Mouse (Mus musculus): ENCODE measurements around the gene Poldip2. TPM values are rescaled to one million over a fixed set of nuclear protein-coding genes. Genes with fewer than 3 reads are reported as not detected.

Poldip2 gene
- total RNA-seq, 1 experiment from 2014 or later, result 60.7 TPM

- peak; percentile 71 to 73 for ATAC-seq (replicated peaks in 1 of 2; ENCODE audit: insufficient read depth in 1 of 2, low FRiP score in 2 of 2, low TSS enrichment in 1 of 2, low read depth in 1 of 2, poor library complexity in 2 of 2, severe bottlenecking in 2 of 2)
Observed at GRCm38 (mm10) chr11:78560447-78560846, 48.5 kb downstream of the Poldip2 start.

- ATAC-seq (replicated peaks in 1 of 2; ENCODE audit: insufficient read depth in 1 of 2, low FRiP score in 2 of 2, low TSS enrichment in 1 of 2, low read depth in 1 of 2, poor library complexity in 2 of 2, severe bottlenecking in 2 of 2), result peak; percentile 37 to 45; a peak in 2 of 4 replicates
Observed at GRCm38 (mm10) chr11:78566775-78567174, 54.8 kb downstream of the Poldip2 start.

GRCm38 (mm10) chr11:78567614-78568013, 55.6 kb downstream of the Poldip2 start:
- ATAC-seq (replicated peaks in 1 of 2; ENCODE audit: insufficient read depth in 1 of 2, low FRiP score in 2 of 2, low TSS enrichment in 1 of 2, low read depth in 1 of 2, poor library complexity in 2 of 2, severe bottlenecking in 2 of 2), result no peak

- no peak for ATAC-seq (replicated peaks in 1 of 2; ENCODE audit: insufficient read depth in 1 of 2, low FRiP score in 2 of 2, low TSS enrichment in 1 of 2, low read depth in 1 of 2, poor library complexity in 2 of 2, severe bottlenecking in 2 of 2)
Observed at GRCm38 (mm10) chr11:78568827-78569226, 56.8 kb downstream of the Poldip2 start.

GRCm38 (mm10) chr11:78569806-78570205, 57.8 kb downstream of the Poldip2 start:
- ATAC-seq (replicated peaks in 1 of 2; ENCODE audit: insufficient read depth in 1 of 2, low FRiP score in 2 of 2, low TSS enrichment in 1 of 2, low read depth in 1 of 2, poor library complexity in 2 of 2, severe bottlenecking in 2 of 2), result no peak

- ATAC-seq (replicated peaks in 1 of 2; ENCODE audit: insufficient read depth in 1 of 2, low FRiP score in 2 of 2, low TSS enrichment in 1 of 2, low read depth in 1 of 2, poor library complexity in 2 of 2, severe bottlenecking in 2 of 2), result no peak
Observed at GRCm38 (mm10) chr11:78571441-78571840, 59.4 kb downstream of the Poldip2 start.

GRCm38 (mm10) chr11:78571854-78572253, 59.9 kb downstream of the Poldip2 start:
- no peak for ATAC-seq (replicated peaks in 1 of 2; ENCODE audit: insufficient read depth in 1 of 2, low FRiP score in 2 of 2, low TSS enrichment in 1 of 2, low read depth in 1 of 2, poor library complexity in 2 of 2, severe bottlenecking in 2 of 2)

Other genes with a start within 250 kb of the Poldip2 start
- gene BC030499, start 221.4 kb upstream of the Poldip2 start, total RNA-seq (2017), result 0.38 TPM in 1 of 2 replicates, not detected in the other
- 39.9 and 49.1 TPM in 2 replicates for gene Spag5, start 210.7 kb upstream of the Poldip2 start, total RNA-seq (2017)
- 6.6 and 8.7 TPM in 2 replicates for gene Aldoc, start 189.2 kb upstream of the Poldip2 start, total RNA-seq (2017)
- gene Pigs, start 183.8 kb upstream of the Poldip2 start, total RNA-seq (2017), result 9.9 and 10.1 TPM in 2 replicates
- gene Unc119, start 168.7 kb upstream of the Poldip2 start, total RNA-seq (2017), result 17.4 and 29.9 TPM in 2 replicates
- gene Foxn1, start 125.6 kb upstream of the Poldip2 start, total RNA-seq (2017), result not detected in 2 replicates
- 0.13 TPM in 1 of 2 replicates, not detected in the other for gene Slc13a2, start 90.0 kb upstream of the Poldip2 start, total RNA-seq (2017)
- gene Slc46a1, start 46.5 kb upstream of the Poldip2 start, total RNA-seq (2017), result 0.25 and 1.3 TPM in 2 replicates
- gene Sarm1, start 14.4 kb upstream of the Poldip2 start, total RNA-seq (2017), result 0.45 TPM in 1 of 2 replicates, not detected in the other
- gene Vtn, start 13.1 kb upstream of the Poldip2 start, total RNA-seq (2017), result not detected in 2 replicates
- not detected in 2 replicates for gene Sebox, start 8.7 kb upstream of the Poldip2 start, total RNA-seq (2017)
- gene Tmem199, start within 50 bp of the Poldip2 start, total RNA-seq (2017), result 26.0 and 27.9 TPM in 2 replicates
- 3.9 and 5.2 TPM in 2 replicates for gene Tnfaip1, start 24.1 kb downstream of the Poldip2 start, total RNA-seq (2017)
- gene Ift20, start 24.2 kb downstream of the Poldip2 start, total RNA-seq (2017), result 155 and 159 TPM in 2 replicates
- 23.8 and 26.0 TPM in 2 replicates for gene Tmem97, start 38.6 kb downstream of the Poldip2 start, total RNA-seq (2017)
- gene Nlk, start 185.2 kb downstream of the Poldip2 start, total RNA-seq (2017), result 23.8 and 41.8 TPM in 2 replicates
- 19.4 and 30.0 TPM in 2 replicates for gene Ccnq, start 239.5 kb downstream of the Poldip2 start, total RNA-seq (2017)